Mouse (Mus musculus): Measurements from ENCODE around the gene Spin2f. TPM values are rescaled to one million over a fixed set of nuclear protein-coding genes. Genes with fewer than 3 reads are reported as not detected.
"Not testable (repeated sequence)": the region's sequence is repeated elsewhere in the genome, so short reads cannot be mapped to it uniquely, and the experiment has no call there.

Gene Spin2f
- polyA plus RNA-seq (2015; fragmentation: Nextera tagmentation; extraction: Ambion mirVana) = not detected in 2 replicates

DNA sequence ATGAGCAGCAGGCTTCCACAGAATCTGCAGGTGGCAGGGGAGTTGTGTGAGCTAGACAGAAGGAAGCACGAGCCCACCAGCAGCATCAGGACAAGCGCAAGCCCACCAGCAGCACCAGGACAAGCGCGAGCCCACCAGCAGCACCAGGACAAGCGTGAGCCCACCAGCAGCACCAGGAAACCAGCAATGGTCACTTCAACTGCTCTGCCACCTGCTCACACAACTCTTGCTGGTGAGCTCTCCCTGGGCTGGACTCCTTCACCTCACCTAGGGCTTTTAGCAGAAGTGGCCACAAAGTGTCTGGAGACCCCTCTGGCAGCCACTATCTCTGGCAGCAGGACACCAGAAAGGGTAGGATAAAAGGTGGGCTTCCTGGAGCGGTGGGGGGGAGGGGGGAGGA lies at the start of gene Spin2f:
TSS of gene Spin2f (plus strand) at position 301 of the 400 bp plus-strand sequence.
- not testable (repeated sequence) for H3K27ac ChIP-seq; ATAC-seq (replicated peaks; ENCODE audit: low FRiP score, low read depth); DNase-seq (ENCODE audit: low spot score); H3K4me2 ChIP-seq (ENCODE audit: low read length); H3K27me3 ChIP-seq (ENCODE audit: insufficient read depth, low read length); H3K4me1 ChIP-seq (replicated peaks; ENCODE audit: insufficient read depth, low read length); H3K4me3 ChIP-seq (replicated peaks; ENCODE audit: low read depth, low read length); H3K9me3 ChIP-seq (replicated peaks; ENCODE audit: low read length); H3K9ac ChIP-seq (ENCODE audit: low read depth, low read length); H3K36me3 ChIP-seq (ENCODE audit: insufficient read depth, low read length)
- 58% methylated on average over 1 of the region's 6 CpGs for WGBS

DNA sequence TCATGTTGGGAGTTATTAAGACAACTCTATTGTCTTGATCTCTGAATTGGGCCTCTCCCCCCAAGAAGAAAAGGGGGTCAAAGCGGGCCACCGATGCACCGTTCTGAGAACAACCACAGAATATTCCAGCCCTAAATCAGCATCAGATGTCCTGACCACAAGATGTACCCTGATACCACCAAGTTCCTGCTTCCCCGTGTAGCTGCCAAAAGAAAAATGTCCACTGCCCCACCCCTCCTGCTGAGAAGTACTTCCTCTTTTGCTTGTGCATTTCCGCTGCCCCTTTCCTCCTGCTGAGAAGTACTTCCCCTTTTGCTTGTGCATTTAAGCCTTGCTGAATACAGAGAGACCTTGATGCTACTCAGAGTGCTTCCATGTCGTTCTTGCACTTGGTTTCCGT lies 41.6 kb upstream of the Spin2f start:
- H3K9me3 ChIP-seq (replicated peaks; ENCODE audit: low read length); H3K4me2 ChIP-seq (ENCODE audit: low read length); H3K27ac ChIP-seq; H3K4me1 ChIP-seq (replicated peaks; ENCODE audit: insufficient read depth, low read length); H3K36me3 ChIP-seq (ENCODE audit: insufficient read depth, low read length); DNase-seq (ENCODE audit: low spot score); H3K4me3 ChIP-seq (replicated peaks; ENCODE audit: low read depth, low read length); H3K9ac ChIP-seq (ENCODE audit: low read depth, low read length); ATAC-seq (replicated peaks; ENCODE audit: low FRiP score, low read depth); H3K27me3 ChIP-seq (ENCODE audit: insufficient read depth, low read length): not testable (repeated sequence)
- WGBS = 90% methylated on average over 7 of the region's 7 CpGs

DNA sequence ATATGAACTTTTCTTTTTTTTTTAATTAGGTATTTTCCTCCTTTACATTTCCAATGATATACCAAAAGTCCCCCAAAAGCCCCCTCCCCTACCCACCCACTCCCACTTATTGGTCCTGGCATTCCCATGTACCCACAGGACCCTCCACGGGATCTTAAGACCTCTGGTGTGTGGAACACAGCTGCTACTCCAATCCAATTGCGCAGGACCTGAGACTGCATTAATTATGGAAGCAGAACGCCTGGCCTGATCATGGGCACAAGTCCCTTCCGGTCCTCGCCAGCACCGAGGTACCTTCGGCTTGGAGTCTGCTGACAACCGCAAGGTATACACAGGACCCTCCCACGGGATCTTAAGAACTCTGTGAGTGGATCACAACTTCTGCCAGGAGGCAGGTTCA lies 30.2 kb upstream of the Spin2f start:
- H3K9me3 ChIP-seq (replicated peaks; ENCODE audit: low read length); H3K9ac ChIP-seq (ENCODE audit: low read depth, low read length); H3K4me1 ChIP-seq (replicated peaks; ENCODE audit: insufficient read depth, low read length); H3K36me3 ChIP-seq (ENCODE audit: insufficient read depth, low read length); H3K4me2 ChIP-seq (ENCODE audit: low read length); ATAC-seq (replicated peaks; ENCODE audit: low FRiP score, low read depth); DNase-seq (ENCODE audit: low spot score); H3K27me3 ChIP-seq (ENCODE audit: insufficient read depth, low read length); H3K4me3 ChIP-seq (replicated peaks; ENCODE audit: low read depth, low read length); H3K27ac ChIP-seq: not testable (repeated sequence)
- 85% methylated on average over 9 of the region's 9 CpGs for WGBS

- DNase-seq (ENCODE audit: low spot score); H3K4me1 ChIP-seq (replicated peaks; ENCODE audit: insufficient read depth, low read length); H3K27me3 ChIP-seq (ENCODE audit: insufficient read depth, low read length); H3K27ac ChIP-seq; H3K36me3 ChIP-seq (ENCODE audit: insufficient read depth, low read length); ATAC-seq (replicated peaks; ENCODE audit: low FRiP score, low read depth); H3K4me3 ChIP-seq (replicated peaks; ENCODE audit: low read depth, low read length); H3K9ac ChIP-seq (ENCODE audit: low read depth, low read length); H3K9me3 ChIP-seq (replicated peaks; ENCODE audit: low read length); H3K4me2 ChIP-seq (ENCODE audit: low read length): not testable (repeated sequence)
- WGBS = 62% methylated on average over 4 of the region's 4 CpGs
These were observed 18.6 kb upstream of the Spin2f start for GRCm38 (mm10) chrX:31235088-31235487.

DNA sequence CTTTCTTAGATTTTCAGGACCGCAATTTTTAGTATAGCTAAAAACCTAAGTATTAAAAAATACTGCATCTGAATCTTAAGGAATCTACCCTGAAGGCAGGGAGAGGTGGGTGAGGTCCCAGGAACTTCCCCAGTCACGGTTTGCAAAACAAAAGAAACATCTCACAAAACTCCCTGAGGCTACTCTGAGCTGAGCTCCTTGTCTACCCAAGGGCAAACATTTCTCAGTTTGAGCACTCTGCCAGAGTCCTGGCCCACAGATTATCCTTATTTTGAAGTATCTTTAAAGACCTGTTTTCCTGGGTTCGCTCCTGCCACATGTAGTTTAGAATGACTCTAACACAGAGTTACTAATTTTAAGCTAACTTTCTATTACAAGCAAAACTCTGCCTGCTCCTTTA lies 11.9 kb upstream of the Spin2f start:
- H3K4me2 ChIP-seq (ENCODE audit: low read length); H3K4me1 ChIP-seq (replicated peaks; ENCODE audit: insufficient read depth, low read length); H3K4me3 ChIP-seq (replicated peaks; ENCODE audit: low read depth, low read length); H3K27me3 ChIP-seq (ENCODE audit: insufficient read depth, low read length); H3K9ac ChIP-seq (ENCODE audit: low read depth, low read length); DNase-seq (ENCODE audit: low spot score); H3K9me3 ChIP-seq (replicated peaks; ENCODE audit: low read length); H3K27ac ChIP-seq; ATAC-seq (replicated peaks; ENCODE audit: low FRiP score, low read depth); H3K36me3 ChIP-seq (ENCODE audit: insufficient read depth, low read length): not testable (repeated sequence)
- 78% methylated on average over 3 of the region's 3 CpGs for WGBS

Other genes with a start within 250 kb of the Spin2f start
- not detected in 2 replicates for gene Btbd35f29, start 136.2 kb upstream of the Spin2f start, polyA plus RNA-seq (2015; fragmentation: Nextera tagmentation; extraction: Ambion mirVana)
- not detected in 2 replicates for gene Btbd35f26, start 82.6 kb downstream of the Spin2f start, polyA plus RNA-seq (2015; fragmentation: Nextera tagmentation; extraction: Ambion mirVana)
- not detected in 2 replicates for gene Btbd35f19, start 130.0 kb downstream of the Spin2f start, polyA plus RNA-seq (2015; fragmentation: Nextera tagmentation; extraction: Ambion mirVana)

Measured in kidney, postnatal 0 days (tissue).